Mouse (Mus musculus): ENCODE measurements around the gene Oaf.

DNA sequence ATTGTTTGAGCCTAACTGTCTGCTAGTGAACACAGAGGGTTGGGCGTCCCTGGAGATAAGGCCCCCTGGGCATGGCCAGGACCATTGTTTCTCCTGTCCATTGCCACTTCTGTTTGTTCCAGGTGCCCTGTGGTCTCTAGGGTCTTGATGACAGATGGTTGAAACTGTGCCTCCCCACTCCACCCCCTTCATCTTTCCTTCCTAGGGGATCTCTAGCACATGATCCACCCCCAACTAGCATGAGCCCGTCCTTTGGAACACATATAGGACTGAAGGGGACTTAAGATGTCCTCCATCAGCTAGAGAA is 836 bp upstream of the Oaf start:
- TF ChIP-seq POLR2A (IDR thresholded peaks at IDR 0.05; ENCODE audit: borderline replicate concordance, extremely low read depth, insufficient read depth, insufficient read length, poor library complexity, severe bottlenecking) (no peak), CTCF (IDR thresholded peaks at IDR 0.05; ENCODE audit: borderline replicate concordance, extremely low read depth, insufficient read depth, insufficient read length) (no peak)
